Mouse (Mus musculus) bone marrow, adult 2 months (tissue): Measurements from ENCODE around the gene Pgc. TPM values are rescaled to one million over a fixed set of nuclear protein-coding genes. Genes with fewer than 3 reads are reported as not detected.

ENCODE experiments used
- H3K27ac ChIP-seq: fragments of 200-500 bp; 2 replicates; pipeline ENCODE4 v1.5.1; 2012; ENCODE audit warnings: low read depth, mild to moderate bottlenecking, control low read depth, inconsistent platforms, low read length; ENCODE audit not compliant: control insufficient read depth, poor library complexity, insufficient read depth
- H3K4me1 ChIP-seq: fragments of 200-500 bp; 2 replicates; pipeline ENCODE4 v1.6.1; 2011; ENCODE audit warnings: low read length; ENCODE audit not compliant: control insufficient read depth, insufficient read depth
- H3K4me3 ChIP-seq: fragments of 200-500 bp; replicated peaks from 2 replicates; pipeline ENCODE3; 2011; ENCODE audit warnings: mild to moderate bottlenecking, low read depth, low read length, control low read depth; ENCODE audit not compliant: control insufficient read depth
- CTCF ChIP-seq: fragments of 200-500 bp; IDR thresholded peaks from 2 replicates; pipeline ENCODE4 v1.5.1; 2011; ENCODE audit warnings: low read length, control low read depth; ENCODE audit not compliant: control insufficient read depth, insufficient read depth
- POLR2A ChIP-seq: fragments of 200-500 bp; IDR thresholded peaks from 2 replicates; pipeline ENCODE4 v1.6.1; 2011; ENCODE audit warnings: low read depth, mild to moderate bottlenecking, control low read depth, low read length, borderline replicate concordance; ENCODE audit not compliant: control insufficient read depth
- WGBS: fragments of 180-500 bp; shearing (Covaris S2); methylation state at CpG from one replicate; pipeline ENCODE4 v1.1.7; 2018; 5-methylcytosine and 5-hydroxymethylcytosine counted together
- polyA plus RNA-seq: library from polyadenylated mRNA; stranded (reverse); fragments of >200 nt; gene quantifications from 2 replicates; pipeline ENCODE4 v1.2.4, GENCODE M21; 2011; ENCODE audit warnings: low replicate concordance; ENCODE audit not compliant: missing spikeins, insufficient read depth, insufficient read length

Pgc gene
- polyA plus RNA-seq, 1 experiment: 1.1 TPM

DNA sequence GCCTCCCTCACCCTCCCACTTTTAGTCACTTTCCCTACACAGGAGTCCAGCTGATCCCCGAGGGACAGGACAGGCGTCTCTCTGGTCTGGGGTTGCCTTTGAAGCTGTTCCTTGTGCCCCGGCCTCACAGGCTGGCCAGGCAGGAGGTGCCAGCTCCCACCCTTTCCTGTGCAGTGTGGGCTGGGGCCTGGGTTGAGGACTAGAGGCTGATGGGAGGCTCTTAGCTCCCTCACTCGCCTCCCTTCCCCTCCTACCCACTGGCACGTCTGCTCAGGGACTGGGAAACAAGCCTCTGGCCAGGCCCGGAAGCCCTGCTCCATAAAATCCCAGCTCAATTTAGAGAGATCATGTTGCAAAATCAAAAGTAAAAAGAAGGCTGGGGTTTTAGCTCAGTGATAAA is 47.0 kb downstream of the Pgc start:
- Histone ChIP-seq H3K4me3 (no peak overlapping the region), H3K4me1 (peaks cover 5% of the 10 kb centered on the region), H3K27ac (no peak overlapping the region)
- 72% methylated on average over 6 of the region's 6 CpGs for WGBS
- TF ChIP-seq POLR2A (no peak), CTCF (no peak)

DNA sequence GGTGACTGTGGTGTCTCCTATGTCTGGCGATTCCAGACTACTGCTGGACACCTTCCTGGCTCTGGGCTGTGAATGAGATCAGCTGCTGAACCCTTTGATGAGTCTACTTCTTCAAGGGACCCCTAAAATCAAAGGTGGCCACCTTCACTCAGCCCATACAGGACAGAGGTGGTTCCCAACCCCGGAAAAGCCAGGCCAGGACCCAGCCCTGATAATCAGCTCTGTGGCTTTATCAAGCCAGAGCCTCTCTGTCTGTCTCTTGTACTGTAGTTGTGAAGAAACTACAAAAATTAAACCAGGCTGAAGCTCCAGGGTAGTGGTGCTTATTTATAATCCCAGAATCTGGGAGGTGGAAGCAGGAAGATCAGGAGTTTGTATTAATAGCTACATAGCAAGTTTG is 50.5 kb downstream of the Pgc start:
- no peak overlapping the region for H3K27ac ChIP-seq
- H3K4me1 ChIP-seq: no peaks in the 10 kb centered on the region; the same call in 1 of the 2 replicates
- H3K4me3 ChIP-seq: no peak overlapping the region
- TF ChIP-seq POLR2A (no peak), CTCF (no peak)
- 60% methylated on average over 2 of the region's 2 CpGs for WGBS

DNA sequence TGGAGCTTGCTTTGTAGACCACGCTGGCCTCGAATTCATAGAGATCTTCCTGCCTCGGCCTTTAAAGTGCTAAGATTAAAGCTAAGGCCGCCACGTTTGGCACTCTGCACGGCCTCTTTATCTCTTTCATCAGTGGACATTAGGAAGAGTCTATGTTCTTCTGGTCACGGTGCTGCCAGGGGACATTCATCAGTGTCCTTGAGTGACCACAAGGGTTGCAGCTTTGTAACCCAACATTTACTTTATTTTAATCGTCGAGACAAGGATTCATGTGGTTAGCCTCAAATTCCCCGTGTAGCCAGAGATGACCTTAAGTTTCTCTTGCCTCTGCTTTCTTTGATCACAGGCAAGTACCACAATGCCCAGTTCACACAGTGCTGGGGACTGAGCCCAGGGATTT is 53.8 kb downstream of the Pgc start:
- Histone ChIP-seq H3K4me1 (peaks cover 4% of the 10 kb centered on the region), H3K27ac (no peak overlapping the region), H3K4me3 (no peak overlapping the region)
- TF ChIP-seq POLR2A: no peak
- TF ChIP-seq CTCF: no peak
- WGBS: 62% methylated on average over 10 of the region's 10 CpGs

DNA sequence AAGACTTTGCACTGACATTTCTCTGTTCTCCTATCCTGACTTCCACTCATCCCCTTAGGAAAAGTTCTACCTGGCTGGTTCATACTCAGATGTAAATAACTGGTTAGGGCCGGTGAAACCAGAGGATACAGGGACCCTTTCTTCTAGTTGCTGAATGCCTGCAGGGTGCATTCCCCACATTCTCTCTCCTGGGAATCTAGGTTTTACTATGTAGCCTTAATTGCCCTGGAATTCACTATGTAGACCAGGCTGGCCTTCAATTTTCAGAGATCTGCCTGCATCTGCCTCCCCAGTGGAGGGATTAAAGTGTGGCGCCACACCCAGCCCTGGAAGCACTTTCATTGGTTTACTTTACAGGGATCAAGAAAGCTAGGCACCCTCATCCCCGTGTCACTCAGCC is 55.8 kb downstream of the Pgc start:
- WGBS: 84% methylated on average over 3 of the region's 3 CpGs
- Histone ChIP-seq H3K4me3 (no peak overlapping the region), H3K27ac (no peak overlapping the region), H3K4me1 (peaks cover 4% of the 10 kb centered on the region)
- TF ChIP-seq POLR2A: no peak
- no peak for TF ChIP-seq CTCF

DNA sequence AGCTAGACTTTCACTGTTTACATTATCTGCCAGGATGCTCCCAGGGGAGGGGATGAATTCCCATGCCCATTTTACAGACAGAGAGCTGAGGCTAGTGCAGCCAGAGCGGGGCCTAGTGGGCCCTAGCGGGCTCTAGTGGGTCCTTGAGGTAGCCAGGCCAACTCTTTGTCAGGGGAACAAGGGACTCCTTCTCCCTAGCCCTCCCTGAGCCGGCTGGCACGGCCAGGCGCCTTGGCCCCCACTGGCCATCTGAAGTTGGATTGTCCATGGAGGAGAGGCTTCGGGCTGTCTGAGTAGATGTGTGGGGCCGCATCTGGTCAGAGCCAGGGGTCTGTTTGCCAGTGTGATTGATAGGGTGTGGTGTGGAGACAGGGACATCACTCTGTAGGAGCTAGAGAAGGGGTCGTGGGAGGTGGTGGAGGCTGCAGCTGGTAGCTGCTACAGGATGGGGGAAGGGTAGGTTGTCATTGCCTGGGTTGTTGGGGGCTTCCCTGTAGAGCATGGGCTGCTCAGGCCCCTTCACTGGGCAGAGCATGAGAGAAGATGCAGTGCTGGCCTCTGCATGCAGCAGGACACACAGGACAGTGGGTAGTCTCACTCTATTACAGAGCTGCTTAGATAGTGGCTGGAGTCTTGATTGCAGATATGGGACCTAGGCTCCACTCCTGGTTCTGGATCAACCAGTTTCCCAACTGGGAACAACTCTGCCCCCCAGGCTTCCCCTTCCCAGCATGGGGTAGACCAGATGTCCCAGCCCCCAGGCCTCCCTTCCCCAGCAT is 57.0 kb downstream of the Pgc start:
- Histone ChIP-seq H3K4me3 (no peak overlapping the region), H3K4me1 (peaks cover 4% of the 10 kb centered on the region), H3K27ac (peak overlapping the region; percentile 52)
- TF ChIP-seq POLR2A: no peak
- TF ChIP-seq CTCF: no peak
- 87% methylated on average over 8 of the region's 8 CpGs for WGBS

Other genes starting within 250 kb of the Pgc start
- 15.6 and 32.2 TPM in 2 replicates for gene Taf8, start 224.6 kb upstream of the Pgc start, polyA plus RNA-seq
- gene Ccnd3, start 221.8 kb upstream of the Pgc start, polyA plus RNA-seq: 356 and 417 TPM in 2 replicates
- 5.8 and 9.5 TPM in 2 replicates for gene Bysl, start 115.3 kb upstream of the Pgc start, polyA plus RNA-seq
- 18.0 and 21.2 TPM in 2 replicates for gene Med20, start 115.3 kb upstream of the Pgc start, polyA plus RNA-seq
- gene Gm20517, start 115.3 kb upstream of the Pgc start, polyA plus RNA-seq: 3.0 and 5.1 TPM in 2 replicates
- gene Usp49, start 96.2 kb upstream of the Pgc start, polyA plus RNA-seq: 9.3 and 10.3 TPM in 2 replicates
- 127 and 178 TPM in 2 replicates for gene Tomm6, start 38.5 kb upstream of the Pgc start, polyA plus RNA-seq
- gene Frs3, start 37.8 kb upstream of the Pgc start, polyA plus RNA-seq: not detected in 2 replicates
- not detected in 2 replicates for gene Gm21981, start 32.4 kb upstream of the Pgc start, polyA plus RNA-seq
- not detected in 2 replicates for gene Prickle4, start 32.1 kb upstream of the Pgc start, polyA plus RNA-seq
- 22.6 and 43.7 TPM in 2 replicates for gene Tfeb, start 10.2 kb downstream of the Pgc start, polyA plus RNA-seq
- gene Mdfi, start 107.8 kb downstream of the Pgc start, polyA plus RNA-seq: 4.2 and 4.8 TPM in 2 replicates
- gene Foxp4, start 197.8 kb downstream of the Pgc start, polyA plus RNA-seq: 10.2 and 14.6 TPM in 2 replicates